Mouse (Mus musculus) brain, embryonic 14.5 days (tissue): Measurements from ENCODE around the gene Zfp94.

Source experiments
- CTCF ChIP-seq: fragments of 200-500 bp; IDR thresholded peaks from 2 replicates; pipeline ENCODE4 v1.5.1; 2012; ENCODE audit warnings: inconsistent platforms, mild to moderate bottlenecking, moderate library complexity, borderline replicate concordance; ENCODE audit not compliant: insufficient read depth, insufficient read length; ENCODE audit errors: extremely low read depth
- POLR2A ChIP-seq: fragments of 200-500 bp; IDR thresholded peaks from 2 replicates; pipeline ENCODE4 v1.6.1; 2012; ENCODE audit warnings: mild to moderate bottlenecking, inconsistent platforms, borderline replicate concordance; ENCODE audit not compliant: poor library complexity, insufficient read depth, insufficient read length, severe bottlenecking; ENCODE audit errors: extremely low read depth

- no peak for TF ChIP-seq POLR2A
- no peak for TF ChIP-seq CTCF
Observed at GRCm38 (mm10) chr7:24327281-24327975, 11.0 kb upstream of the Zfp94 start.
